Mouse (Mus musculus) forelimb bud, embryonic 11.5 days (tissue): Measurements from ENCODE around the gene Sgms1.

Source experiments
- DNase-seq: peaks from one replicate; pipeline ENCODE4 v3.0.0-alpha.2; 2012; ENCODE audit warnings: low read depth, low spot score

The Sgms1 gene

GRCm38 (mm10) chr19:32292782-32293776, 96.4 kb downstream of the Sgms1 start:
- no peak for DNase-seq

- DNase-seq: no peak
Measured at GRCm38 (mm10) chr19:32292067-32292739, 97.3 kb downstream of the Sgms1 start.

GRCm38 (mm10) chr19:32291130-32291529, 98.4 kb downstream of the Sgms1 start:
- no peak for DNase-seq

- DNase-seq: no peak
Measured at GRCm38 (mm10) chr19:32288895-32289294, 100.6 kb downstream of the Sgms1 start.

GRCm38 (mm10) chr19:32287839-32288238, 101.7 kb downstream of the Sgms1 start:
- DNase-seq: no peak

GRCm38 (mm10) chr19:32285455-32285831, 104.1 kb downstream of the Sgms1 start:
- DNase-seq: no peak

- no peak for DNase-seq
Measured at GRCm38 (mm10) chr19:32284681-32285454, 104.6 kb downstream of the Sgms1 start.

- no peak for DNase-seq
Measured at GRCm38 (mm10) chr19:32281917-32282316, 107.6 kb downstream of the Sgms1 start.

GRCm38 (mm10) chr19:32280380-32280779, 109.1 kb downstream of the Sgms1 start:
- no peak for DNase-seq

GRCm38 (mm10) chr19:32279400-32279799, 110.1 kb downstream of the Sgms1 start:
- no peak for DNase-seq

- no peak for DNase-seq
Measured at GRCm38 (mm10) chr19:32277869-32278268, 111.6 kb downstream of the Sgms1 start.

- no peak for DNase-seq
Measured at GRCm38 (mm10) chr19:32277287-32277686, 112.2 kb downstream of the Sgms1 start.

- DNase-seq: no peak
Measured at GRCm38 (mm10) chr19:32276817-32277216, 112.7 kb downstream of the Sgms1 start.

GRCm38 (mm10) chr19:32276263-32276662, 113.3 kb downstream of the Sgms1 start:
- no peak for DNase-seq

GRCm38 (mm10) chr19:32275068-32275925, 114.2 kb downstream of the Sgms1 start:
- no peak for DNase-seq

GRCm38 (mm10) chr19:32274145-32274544, 115.4 kb downstream of the Sgms1 start:
- DNase-seq: no peak

- DNase-seq: no peak
Measured at GRCm38 (mm10) chr19:32273714-32274113, 115.8 kb downstream of the Sgms1 start.

GRCm38 (mm10) chr19:32272475-32273260, 116.8 kb downstream of the Sgms1 start:
- no peak for DNase-seq

GRCm38 (mm10) chr19:32271455-32272200, 117.9 kb downstream of the Sgms1 start:
- DNase-seq: no peak

GRCm38 (mm10) chr19:32269844-32270176, 119.7 kb downstream of the Sgms1 start:
- no peak for DNase-seq
